Mouse (Mus musculus): ENCODE data around the gene Fnbp1. TPM values are rescaled to one million over a fixed set of nuclear protein-coding genes. Genes with fewer than 3 reads are reported as not detected.

Fnbp1 gene
- polyA plus RNA-seq, 2 experiments = 25.6 to 40.8 TPM

GRCm38 (mm10) chr2:31106004-31106403 lies 35.8 kb downstream of the Fnbp1 start:
- H3K27me3 ChIP-seq (ENCODE audit: control insufficient read depth, insufficient read depth, low read length) = no peaks in the 10 kb centered on the region
- H3K4me3 ChIP-seq (replicated peaks; ENCODE audit: low read length) = no peak overlapping the region
- H3K4me2 ChIP-seq (replicated peaks; ENCODE audit: low read depth, low read length, severe bottlenecking) = no peak overlapping the region
- H3K36me3 ChIP-seq (ENCODE audit: control insufficient read depth, insufficient read depth, low read length) = 0 out of 2 replicates have a peak, but pooled peaks cover 4% of the 10 kb centered on the region
- TF ChIP-seq POLR2A (IDR thresholded peaks at IDR 0.05; ENCODE audit: borderline replicate concordance, extremely low read depth, insufficient read depth, insufficient read length) = no peak
- DNase-seq (ENCODE audit: low spot score) (no peak), ATAC-seq (ENCODE audit: low FRiP score, low read depth) (no peak)
- 90% methylated on average over 3 of the region's 3 CpGs for WGBS
- no peak overlapping the region for H3K9ac ChIP-seq (ENCODE audit: low read depth, low read length, severe bottlenecking)
- no peaks in the 10 kb centered on the region for H3K9me3 ChIP-seq (ENCODE audit: control insufficient read depth, low read length)
- peaks cover 19% of the 10 kb centered on the region for H3K4me1 ChIP-seq (ENCODE audit: control insufficient read depth, insufficient read depth, low read length)
- H3K27ac ChIP-seq (replicated peaks; ENCODE audit: low read depth, low read length) = no peak overlapping the region

DNA sequence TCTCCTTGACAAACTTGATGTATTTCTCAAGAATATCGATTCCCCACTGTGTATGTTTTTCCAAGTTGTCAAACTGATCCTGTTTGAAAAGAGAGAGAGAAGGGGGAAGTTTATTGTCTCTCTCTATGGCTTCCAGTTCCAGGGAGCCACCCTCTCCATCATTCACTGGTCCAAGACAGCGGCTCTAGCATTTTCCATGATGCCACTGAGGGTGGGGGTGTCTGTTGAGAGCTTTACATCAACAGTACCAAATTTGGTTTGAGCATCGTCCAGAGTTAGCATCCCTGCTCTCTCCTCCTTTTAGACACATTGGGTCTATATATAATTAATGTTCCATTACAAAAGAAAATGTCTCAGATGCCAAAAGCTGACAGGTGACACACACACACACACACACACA lies 36.5 kb downstream of the Fnbp1 start:
- no peak for ATAC-seq (ENCODE audit: low FRiP score, low read depth)
- H3K9ac ChIP-seq (ENCODE audit: low read depth, low read length, severe bottlenecking) = no peak overlapping the region
- H3K4me2 ChIP-seq (replicated peaks; ENCODE audit: low read depth, low read length, severe bottlenecking) = no peak overlapping the region
- H3K9me3 ChIP-seq (ENCODE audit: control insufficient read depth, low read length) = no peaks in the 10 kb centered on the region
- no peak overlapping the region for H3K27ac ChIP-seq (replicated peaks; ENCODE audit: low read depth, low read length)
- peaks cover 15% of the 10 kb centered on the region for H3K4me1 ChIP-seq (ENCODE audit: control insufficient read depth, insufficient read depth, low read length)
- no peak for DNase-seq (ENCODE audit: low spot score)
- H3K4me3 ChIP-seq (replicated peaks; ENCODE audit: low read length) = no peak overlapping the region
- peaks cover 6% of the 10 kb centered on the region; the same call in 1 of the 2 replicates for H3K36me3 ChIP-seq (ENCODE audit: control insufficient read depth, insufficient read depth, low read length)
- H3K27me3 ChIP-seq (ENCODE audit: control insufficient read depth, insufficient read depth, low read length) = no peaks in the 10 kb centered on the region
- TF ChIP-seq POLR2A (IDR thresholded peaks at IDR 0.05; ENCODE audit: borderline replicate concordance, extremely low read depth, insufficient read depth, insufficient read length) = no peak
- WGBS = 87% methylated on average over 3 of the region's 3 CpGs

GRCm38 (mm10) chr2:31103321-31103720 lies 38.5 kb downstream of the Fnbp1 start:
- no peak overlapping the region for H3K4me2 ChIP-seq (replicated peaks; ENCODE audit: low read depth, low read length, severe bottlenecking)
- peaks cover 11% of the 10 kb centered on the region for H3K4me1 ChIP-seq (ENCODE audit: control insufficient read depth, insufficient read depth, low read length)
- no peak overlapping the region for H3K9ac ChIP-seq (ENCODE audit: low read depth, low read length, severe bottlenecking)
- H3K9me3 ChIP-seq (ENCODE audit: control insufficient read depth, low read length) = no peaks in the 10 kb centered on the region
- no peak for ATAC-seq (ENCODE audit: low FRiP score, low read depth)
- TF ChIP-seq POLR2A (IDR thresholded peaks at IDR 0.05; ENCODE audit: borderline replicate concordance, extremely low read depth, insufficient read depth, insufficient read length) = no peak
- no peaks in the 10 kb centered on the region for H3K27me3 ChIP-seq (ENCODE audit: control insufficient read depth, insufficient read depth, low read length)
- 81% methylated on average over 8 of the region's 8 CpGs for WGBS
- DNase-seq (ENCODE audit: low spot score) = no peak
- no peak overlapping the region for H3K27ac ChIP-seq (replicated peaks; ENCODE audit: low read depth, low read length)
- peaks cover 12% of the 10 kb centered on the region; the same call in 1 of the 2 replicates for H3K36me3 ChIP-seq (ENCODE audit: control insufficient read depth, insufficient read depth, low read length)
- no peak overlapping the region for H3K4me3 ChIP-seq (replicated peaks; ENCODE audit: low read length)

DNA sequence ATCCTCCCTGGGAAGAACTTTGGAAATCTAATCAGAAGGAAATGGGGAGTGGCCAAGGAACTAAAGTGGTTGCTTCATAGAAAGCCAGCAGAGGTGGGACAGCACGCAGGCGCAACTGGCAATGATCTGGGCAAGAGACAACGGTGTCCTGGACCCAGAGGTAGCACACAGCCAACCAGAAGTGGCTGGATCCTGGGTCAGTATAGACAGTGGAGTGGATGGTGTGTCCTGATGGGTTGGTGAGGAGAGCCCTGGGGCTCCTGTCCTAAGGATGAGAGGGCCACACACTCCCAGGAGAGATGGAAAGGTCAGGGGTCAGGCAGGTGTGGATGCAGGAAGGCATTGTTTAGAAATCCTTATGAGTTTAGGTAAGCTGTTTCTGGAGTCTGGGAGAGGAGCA lies 40.5 kb downstream of the Fnbp1 start:
- Histone ChIP-seq H3K4me2 (replicated peaks; ENCODE audit: low read depth, low read length, severe bottlenecking) (no peak overlapping the region), H3K4me3 (replicated peaks; ENCODE audit: low read length) (no peak overlapping the region), H3K27me3 (ENCODE audit: control insufficient read depth, insufficient read depth, low read length) (no peaks in the 10 kb centered on the region), H3K9ac (ENCODE audit: low read depth, low read length, severe bottlenecking) (no peak overlapping the region), H3K36me3 (ENCODE audit: control insufficient read depth, insufficient read depth, low read length) (peaks cover 12% of the 10 kb centered on the region; the same call in 1 of the 2 replicates), H3K9me3 (ENCODE audit: control insufficient read depth, low read length) (no peaks in the 10 kb centered on the region), H3K27ac (replicated peaks; ENCODE audit: low read depth, low read length) (no peak overlapping the region), H3K4me1 (ENCODE audit: control insufficient read depth, insufficient read depth, low read length) (no peaks in the 10 kb centered on the region)
- ATAC-seq (ENCODE audit: low FRiP score, low read depth) = no peak
- WGBS = 92% methylated on average over 3 of the region's 3 CpGs
- DNase-seq (ENCODE audit: low spot score) = no peak
- no peak for TF ChIP-seq POLR2A (IDR thresholded peaks at IDR 0.05; ENCODE audit: borderline replicate concordance, extremely low read depth, insufficient read depth, insufficient read length)

DNA sequence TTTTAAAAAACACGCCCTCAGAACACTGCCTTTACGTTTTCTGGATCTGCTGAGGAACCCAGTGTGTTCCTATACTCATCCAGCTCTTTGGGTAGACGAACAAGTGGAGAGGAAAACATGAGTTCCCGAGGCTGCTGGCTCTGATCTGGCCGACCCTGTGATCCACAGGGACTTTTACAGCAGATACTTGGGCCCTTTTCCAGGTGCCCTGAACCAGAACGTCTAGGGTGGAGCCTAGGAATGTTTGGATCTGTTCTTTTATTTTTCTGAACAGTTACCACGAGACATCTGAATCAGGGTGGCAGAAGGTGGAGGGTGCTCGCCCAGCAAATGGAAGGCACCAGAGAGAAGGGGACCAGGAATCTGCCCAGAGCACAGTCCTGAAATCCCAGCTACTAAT lies 42.7 kb downstream of the Fnbp1 start:
- 66% methylated on average over 8 of the region's 8 CpGs for WGBS
- H3K27me3 ChIP-seq (ENCODE audit: control insufficient read depth, insufficient read depth, low read length) = no peaks in the 10 kb centered on the region
- no peak for TF ChIP-seq POLR2A (IDR thresholded peaks at IDR 0.05; ENCODE audit: borderline replicate concordance, extremely low read depth, insufficient read depth, insufficient read length)
- H3K4me3 ChIP-seq (replicated peaks; ENCODE audit: low read length) = no peak overlapping the region
- no peaks in the 10 kb centered on the region for H3K9me3 ChIP-seq (ENCODE audit: control insufficient read depth, low read length)
- no peak for DNase-seq (ENCODE audit: low spot score)
- H3K4me2 ChIP-seq (replicated peaks; ENCODE audit: low read depth, low read length, severe bottlenecking) = no peak overlapping the region
- H3K4me1 ChIP-seq (ENCODE audit: control insufficient read depth, insufficient read depth, low read length) = no peaks in the 10 kb centered on the region; the same call in 1 of the 2 replicates
- no peak for ATAC-seq (ENCODE audit: low FRiP score, low read depth)
- no peak overlapping the region for H3K27ac ChIP-seq (replicated peaks; ENCODE audit: low read depth, low read length)
- peaks cover 13% of the 10 kb centered on the region; the same call in 1 of the 2 replicates for H3K36me3 ChIP-seq (ENCODE audit: control insufficient read depth, insufficient read depth, low read length)
- no peak overlapping the region for H3K9ac ChIP-seq (ENCODE audit: low read depth, low read length, severe bottlenecking)

DNA sequence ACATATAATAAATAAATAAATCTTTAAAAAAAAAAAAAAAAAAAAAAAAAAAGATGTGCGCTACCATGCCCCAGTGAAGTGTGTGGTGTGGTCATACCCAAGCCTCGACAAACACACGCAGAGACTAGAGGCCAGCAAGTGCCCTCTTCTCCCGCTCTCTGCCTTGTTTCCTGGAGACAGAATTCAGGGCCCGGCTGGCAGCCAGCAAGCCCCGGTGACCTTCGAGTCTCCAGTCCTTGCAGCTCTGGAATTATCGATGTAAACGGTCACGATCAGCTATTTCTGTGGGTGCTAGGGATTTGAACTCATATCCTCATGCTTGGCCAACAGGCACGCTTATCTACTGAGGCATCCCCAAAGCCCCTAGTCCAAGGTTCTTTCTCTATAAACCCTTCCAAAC lies 43.2 kb downstream of the Fnbp1 start:
- ATAC-seq (ENCODE audit: low FRiP score, low read depth) = no peak
- Histone ChIP-seq H3K27ac (replicated peaks; ENCODE audit: low read depth, low read length) (no peak overlapping the region), H3K36me3 (ENCODE audit: control insufficient read depth, insufficient read depth, low read length) (peaks cover 14% of the 10 kb centered on the region; the same call in 1 of the 2 replicates), H3K27me3 (ENCODE audit: control insufficient read depth, insufficient read depth, low read length) (no peaks in the 10 kb centered on the region), H3K4me1 (ENCODE audit: control insufficient read depth, insufficient read depth, low read length) (no peaks in the 10 kb centered on the region; the same call in 1 of the 2 replicates), H3K4me2 (replicated peaks; ENCODE audit: low read depth, low read length, severe bottlenecking) (no peak overlapping the region), H3K4me3 (replicated peaks; ENCODE audit: low read length) (no peak overlapping the region), H3K9me3 (ENCODE audit: control insufficient read depth, low read length) (no peaks in the 10 kb centered on the region), H3K9ac (ENCODE audit: low read depth, low read length, severe bottlenecking) (no peak overlapping the region)
- DNase-seq (ENCODE audit: low spot score) = no peak
- TF ChIP-seq POLR2A (IDR thresholded peaks at IDR 0.05; ENCODE audit: borderline replicate concordance, extremely low read depth, insufficient read depth, insufficient read length) = no peak
- WGBS = 95% methylated on average over 11 of the region's 11 CpGs
